Mouse (Mus musculus) ovary, adult 18-20 months (tissue): ENCODE measurements at regions not wholly inside any gene's neighbourhood (a gene's known extent, or its start where the extent isn't known, plus 50 kb on each side); places are given as distances from the start of the nearest gene placed in this dataset.

Experiments
- DNase-seq: peaks from one replicate; pipeline ENCODE4 v3.0.0; 2022; ENCODE audit warnings: low spot score, mixed read lengths

GRCm38 (mm10) chr7:145135971-145136370 is 71.9 kb downstream of the 1810010D01Rik start:
- no peak for DNase-seq

DNA sequence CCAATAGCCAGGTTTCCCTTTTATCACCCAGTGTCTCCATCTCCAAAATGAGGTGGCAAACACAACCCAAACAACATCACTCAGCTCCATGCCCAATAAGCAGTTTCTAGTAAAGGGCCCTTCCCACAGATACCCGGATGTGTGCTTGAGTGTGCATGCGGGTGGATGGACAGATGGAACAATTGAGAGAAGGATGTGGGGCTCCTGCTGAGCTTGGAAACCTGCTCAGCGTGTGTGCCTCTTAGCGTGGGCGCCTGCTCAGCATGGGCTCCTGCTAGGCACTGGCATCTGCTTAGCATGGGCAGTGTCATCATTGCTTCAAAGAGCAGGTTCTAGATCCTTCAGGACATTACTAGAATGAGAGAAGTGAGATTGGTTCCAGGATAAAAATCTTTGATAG is 75.4 kb downstream of the 1810010D01Rik start:
- DNase-seq, result no peak

GRCm38 (mm10) chr7:145131438-145132159 is 76.3 kb downstream of the 1810010D01Rik start:
- DNase-seq, result no peak

GRCm38 (mm10) chr7:145129971-145130370 is 77.9 kb downstream of the 1810010D01Rik start:
- DNase-seq, result no peak

DNA sequence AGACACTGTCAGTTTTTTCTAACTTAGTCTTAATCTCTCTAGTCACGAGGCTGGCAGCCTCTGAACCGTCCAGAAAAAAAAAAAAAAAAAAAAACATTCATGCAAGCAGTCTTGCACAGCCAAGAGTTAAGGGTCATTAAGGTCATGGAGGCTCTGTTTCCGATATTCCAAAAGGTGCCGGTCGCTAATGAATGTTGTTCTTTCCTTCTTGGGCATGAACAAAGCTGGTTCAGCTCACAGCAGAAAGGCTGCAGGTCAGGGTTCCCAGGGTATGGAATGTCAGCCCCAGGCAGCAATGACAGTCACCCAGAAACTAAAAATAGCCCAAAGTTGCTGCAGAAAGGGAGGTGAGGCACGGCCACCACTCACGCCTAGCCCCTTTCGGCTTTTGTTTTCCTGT is 80.3 kb downstream of the 1810010D01Rik start:
- DNase-seq, result no peak

DNA sequence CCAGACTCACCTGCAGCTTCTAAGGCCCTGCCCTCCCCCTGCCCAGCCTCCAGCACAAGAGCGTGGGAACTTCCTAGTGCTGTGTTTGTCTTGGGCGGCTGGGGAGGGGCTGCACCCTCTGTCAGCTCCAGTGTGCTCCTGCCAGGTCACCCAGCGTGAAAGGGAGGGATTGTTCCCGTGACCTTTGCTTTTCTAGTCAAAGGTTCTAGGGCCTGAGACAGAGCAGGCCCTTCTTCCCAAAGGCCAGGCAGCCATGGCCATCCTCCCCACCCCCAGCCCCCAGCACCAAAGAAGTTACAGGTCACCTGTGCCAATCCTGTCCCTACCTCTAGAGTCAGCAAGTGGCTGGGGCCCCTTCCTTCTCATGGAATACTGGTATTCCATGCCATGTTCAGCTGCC is 80.7 kb downstream of the 1810010D01Rik start:
- no peak for DNase-seq

- DNase-seq, result no peak
Measured at GRCm38 (mm10) chr7:145123996-145124601, 83.8 kb downstream of the 1810010D01Rik start.

GRCm38 (mm10) chr7:145122471-145122870 is 85.4 kb downstream of the 1810010D01Rik start:
- no peak for DNase-seq

DNA sequence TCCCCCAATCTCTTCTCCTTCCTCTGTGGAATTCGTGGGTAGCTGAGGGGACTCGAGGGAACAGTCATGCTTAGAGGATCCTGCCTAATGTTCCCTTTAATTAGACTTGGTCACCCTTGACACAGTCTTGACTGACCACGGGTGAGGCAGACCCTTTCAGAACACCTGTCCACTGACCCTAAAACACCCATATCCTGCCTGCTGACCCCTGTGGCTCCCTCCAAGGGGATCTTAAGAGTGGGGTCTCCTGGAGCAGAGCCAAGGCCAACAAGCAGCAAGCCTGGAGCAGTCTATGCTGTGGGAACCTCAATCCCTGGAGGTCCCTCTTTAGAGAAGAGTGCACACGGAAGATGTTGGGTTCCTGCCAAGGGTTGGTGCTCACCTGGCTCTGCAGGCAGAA is 89.5 kb downstream of the 1810010D01Rik start:
- no peak for DNase-seq

DNA sequence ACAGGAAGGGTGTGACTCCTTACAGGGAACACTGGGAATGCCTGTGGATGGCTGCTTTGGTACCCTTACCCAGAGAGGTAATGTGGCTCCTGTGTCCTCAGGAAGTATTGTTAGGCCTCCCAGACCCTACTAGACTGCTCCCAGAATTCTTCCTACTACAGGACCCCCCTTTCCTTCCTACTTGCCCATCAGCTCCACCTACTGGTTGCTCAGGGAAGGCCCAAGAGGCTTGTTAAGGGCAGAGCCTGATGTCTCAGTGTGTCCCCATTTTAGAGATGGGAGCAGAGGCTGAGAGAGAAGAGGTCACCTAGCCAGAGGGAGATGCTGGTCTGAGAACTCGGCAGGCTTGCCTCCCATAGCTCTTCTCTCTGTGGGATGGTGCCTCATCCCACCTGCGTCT is 93.3 kb downstream of the 1810010D01Rik start:
- DNase-seq, result no peak

GRCm38 (mm10) chr7:145114145-145114544 is 93.8 kb downstream of the 1810010D01Rik start:
- DNase-seq, result no peak

DNA sequence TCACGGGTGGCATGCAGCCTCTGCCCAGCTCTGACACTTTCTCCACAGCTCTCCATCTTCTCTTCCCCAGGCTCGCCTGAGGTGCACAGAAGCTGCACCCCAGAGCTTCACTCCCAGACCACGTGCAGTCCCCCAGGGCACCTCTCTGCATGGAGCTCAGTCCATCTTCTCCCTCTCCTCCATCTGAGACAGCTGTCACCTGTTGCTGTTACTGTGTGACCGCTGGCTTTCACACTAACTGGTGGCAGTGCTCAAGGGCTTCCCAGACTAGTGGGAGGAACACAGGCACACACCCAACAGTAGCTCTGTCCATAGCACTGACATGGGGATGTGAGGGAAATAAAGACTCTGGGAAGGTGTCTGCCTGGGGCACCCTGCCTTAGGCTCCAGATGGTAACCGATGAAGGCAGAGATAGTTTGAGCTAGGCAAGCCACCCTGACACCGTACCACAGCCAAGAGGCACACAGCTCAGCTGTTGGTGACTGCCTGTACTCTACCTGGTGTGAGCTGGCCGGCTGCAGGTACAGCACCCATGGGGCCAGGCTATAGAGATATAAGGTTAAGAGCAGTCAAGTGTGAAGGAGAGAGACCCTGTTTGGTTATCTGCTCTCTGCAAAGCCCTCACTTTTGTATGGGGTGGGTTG is 94.9 kb downstream of the 1810010D01Rik start:
- DNase-seq, result no peak

- DNase-seq, result no peak
Measured at GRCm38 (mm10) chr7:145112146-145112830, 95.6 kb downstream of the 1810010D01Rik start.

DNA sequence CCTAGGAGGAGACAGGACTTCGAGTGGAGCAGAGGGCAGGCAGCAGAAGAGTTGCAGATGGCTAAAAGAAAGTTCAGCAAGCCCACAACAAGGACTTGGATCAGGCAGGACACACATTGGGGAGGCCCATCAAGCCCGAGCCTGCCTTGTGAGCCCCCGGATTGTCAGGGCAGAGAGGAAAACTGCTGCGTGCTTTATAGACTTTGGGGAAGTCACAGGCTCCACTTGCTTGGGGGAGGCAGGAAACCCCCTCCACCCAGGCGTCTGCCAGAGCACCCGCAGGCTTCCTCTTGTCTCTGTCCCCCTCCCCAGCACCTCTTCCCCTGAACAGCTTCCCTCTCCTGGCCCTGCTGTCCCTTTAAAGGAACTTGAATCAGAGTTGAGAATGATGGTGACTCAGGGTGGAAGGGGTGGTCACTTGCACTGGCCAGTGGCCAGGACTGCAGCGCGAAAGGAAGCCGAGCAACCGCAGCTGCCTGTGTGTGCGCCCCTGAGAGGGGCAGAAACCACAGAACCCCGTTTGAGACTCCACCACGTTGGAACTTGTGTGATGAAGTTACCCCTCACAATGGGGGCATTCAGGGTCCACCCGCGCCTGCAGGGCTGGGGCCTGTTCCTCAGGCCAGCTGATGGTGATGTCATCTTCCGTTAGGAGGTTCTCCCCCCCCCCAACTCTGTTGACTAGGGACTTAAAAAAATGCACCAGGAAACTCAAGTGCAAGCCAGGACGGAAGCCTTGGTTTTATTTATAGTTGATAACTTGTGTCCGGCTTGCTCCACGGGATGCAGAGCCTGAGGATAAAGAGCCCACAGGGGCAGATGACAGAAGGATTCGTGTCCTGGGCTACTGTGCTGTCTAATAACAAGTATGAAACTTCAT is 96.4 kb downstream of the 1810010D01Rik start:
- DNase-seq, result peak; percentile 47

DNA sequence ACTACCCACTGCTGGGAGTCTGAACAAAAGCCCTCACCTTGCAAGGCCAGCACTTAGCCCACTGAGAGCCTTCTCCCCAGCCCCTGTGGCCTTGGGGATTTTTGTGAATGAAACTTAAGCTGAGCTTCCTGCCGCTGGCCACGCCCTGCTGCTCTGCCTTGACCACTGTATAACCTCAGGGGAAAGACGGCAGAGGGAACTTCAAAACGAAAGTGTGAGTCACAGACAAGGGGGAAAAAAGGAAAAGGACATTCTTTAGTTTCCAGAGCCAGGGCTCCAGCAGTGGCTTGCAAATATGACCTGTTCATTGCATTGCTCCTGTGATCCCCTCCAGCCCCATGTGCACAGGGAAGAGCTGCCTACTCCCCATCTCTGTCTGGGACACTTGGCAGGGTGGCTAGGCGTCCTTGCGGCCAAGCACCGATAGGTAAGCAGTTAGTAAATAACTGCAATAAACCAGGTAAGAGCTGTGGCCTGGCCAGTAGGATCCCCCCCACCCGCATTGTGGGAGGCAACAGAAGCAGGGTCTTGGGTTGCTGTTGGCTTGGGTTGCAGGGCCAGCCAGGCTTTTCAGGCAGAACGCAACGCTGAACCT is 97.2 kb downstream of the 1810010D01Rik start:
- peak; percentile 64 for DNase-seq

GRCm38 (mm10) chr7:145110028-145110427 is 97.9 kb downstream of the 1810010D01Rik start:
- DNase-seq, result no peak

DNA sequence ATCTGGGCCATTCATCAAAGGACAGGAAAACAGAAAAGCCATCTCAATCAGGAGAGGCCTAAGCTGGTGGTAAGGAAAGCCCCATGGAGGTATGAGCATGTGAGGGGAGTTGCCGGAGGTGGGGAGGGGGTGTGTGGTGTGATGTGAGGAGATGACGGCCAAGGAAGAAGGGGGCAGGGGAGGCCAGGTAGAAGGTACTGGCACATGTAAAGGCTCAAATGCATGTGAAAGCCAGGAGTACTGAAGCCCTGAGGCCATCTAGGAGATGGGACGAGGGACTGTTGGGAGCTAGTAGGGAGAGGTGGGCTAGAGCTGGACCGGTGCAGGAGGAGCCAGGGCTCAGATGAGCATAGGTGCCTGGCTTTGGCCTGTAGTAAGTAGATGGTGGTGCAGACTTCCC is 98.4 kb downstream of the 1810010D01Rik start:
- no peak for DNase-seq

DNA sequence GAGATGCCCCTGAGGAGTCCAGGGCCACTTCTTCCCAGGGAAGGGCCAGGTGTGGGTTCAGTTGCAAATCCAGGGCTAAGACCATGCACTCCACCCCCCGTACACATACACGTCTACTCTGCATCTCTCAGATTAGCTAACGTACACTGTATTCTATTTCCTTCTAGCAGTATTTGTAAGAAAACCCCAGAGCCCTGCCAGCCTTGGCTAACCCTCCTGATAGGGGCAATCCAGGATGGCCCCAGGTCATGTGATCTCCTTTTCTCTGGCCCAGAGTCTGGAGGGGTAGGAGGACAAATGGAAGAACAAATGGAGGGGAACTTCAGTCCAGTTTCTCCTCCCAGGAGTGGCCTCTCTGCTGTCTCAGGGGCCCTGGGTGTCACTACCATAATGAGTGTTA is 98.9 kb downstream of the 1810010D01Rik start:
- no peak for DNase-seq

DNA sequence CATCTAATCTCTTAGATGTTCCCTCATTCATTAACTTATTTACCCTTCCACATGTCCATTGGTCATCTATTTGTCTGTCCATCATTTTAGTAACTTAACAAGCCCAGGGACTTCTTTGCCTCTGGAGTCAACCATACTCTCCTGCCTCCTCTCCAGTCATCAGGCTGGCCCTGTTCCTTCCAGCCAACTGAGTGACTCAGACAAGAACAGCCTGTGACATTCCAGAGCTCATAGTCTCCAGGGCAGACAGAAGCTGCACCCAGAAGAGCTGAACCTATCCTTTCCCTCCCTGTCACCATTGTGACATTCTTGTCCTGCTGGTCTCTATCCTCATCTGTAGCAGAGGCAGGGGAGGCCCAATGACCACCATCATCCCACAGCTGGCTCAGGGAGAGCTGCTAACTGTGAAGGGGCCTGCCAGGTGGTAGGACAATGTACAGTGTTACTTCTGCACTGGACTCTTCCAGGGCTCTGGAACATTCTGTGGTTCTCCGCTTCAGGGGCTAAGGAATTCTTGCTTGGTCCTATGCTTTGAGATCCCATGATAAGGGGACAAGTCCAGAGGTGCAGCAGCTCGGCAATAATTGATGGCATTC is 100.2 kb downstream of the 1810010D01Rik start:
- DNase-seq, result no peak

- DNase-seq, result no peak
Measured at GRCm38 (mm10) chr7:145106494-145106849, 101.4 kb downstream of the 1810010D01Rik start.
